Mouse (Mus musculus): ENCODE measurements at regions not wholly inside any gene's neighbourhood (a gene's known extent, or its start where the extent isn't known, plus 50 kb on each side); places are given as distances from the start of the nearest gene placed in this dataset.

GRCm38 (mm10) chr10:38667841-38668240, 153.7 kb downstream of the Rfpl4b start:
- TF ChIP-seq RCOR1 (conservative IDR thresholded peaks at IDR 0.05; ENCODE audit: low read depth, low read length) (no peak), JUN (IDR thresholded peaks at IDR 0.05; ENCODE audit: insufficient read depth, low read depth, low read length) (no peak), RAD21 (IDR thresholded peaks at IDR 0.05; ENCODE audit: low read depth, low read length) (no peak), TBP (conservative IDR thresholded peaks at IDR 0.05; ENCODE audit: low read depth, low read length) (no peak), NELFE (IDR thresholded peaks at IDR 0.05; ENCODE audit: low read depth, low read length) (no peak), SIN3A (IDR thresholded peaks at IDR 0.05; ENCODE audit: low read length) (no peak), MXI1 (IDR thresholded peaks at IDR 0.05; ENCODE audit: low read depth, low read length) (no peak), EP300 (IDR thresholded peaks at IDR 0.05; ENCODE audit: low read length) (no peak), CHD2 (IDR thresholded peaks at IDR 0.05; ENCODE audit: low read length) (no peak), MAFK (IDR thresholded peaks at IDR 0.05; ENCODE audit: insufficient replicate concordance, low read length) (no peak), CTCF (conservative IDR thresholded peaks at IDR 0.05 in 1 of 2, IDR thresholded peaks at IDR 0.05 in 1 of 2; ENCODE audit: low read depth in 2 of 2, low read length in 2 of 2) (no peak), MYC (IDR thresholded peaks at IDR 0.05; ENCODE audit: low read depth, low read length) (no peak), SMC3 (IDR thresholded peaks at IDR 0.05; ENCODE audit: low read depth, low read length) (no peak), ZC3H11A (IDR thresholded peaks at IDR 0.05; ENCODE audit: low read depth, low read length) (no peak), E2F4 (IDR thresholded peaks at IDR 0.05; ENCODE audit: insufficient replicate concordance, low read depth, low read length) (no peak)
- no peak for DNase-seq (ENCODE audit: extremely low read depth)
- H3K9ac ChIP-seq (ENCODE audit: insufficient read depth, low read depth) = no peak overlapping the region
- H3K27ac ChIP-seq (ENCODE audit: insufficient read depth, low read depth) = no peak overlapping the region
- dilution Hi-C loops (cut with MboI; ENCODE audit: extremely low pct_ligation_motif_present, extremely low pct_unique_long_range_greater_than_20kb, low sequenced_read_pairs) = no loop called here
- H3K4me2 ChIP-seq (ENCODE audit: insufficient read depth, low read depth, poor library complexity, severe bottlenecking) = no peak overlapping the region
- H3K9me3 ChIP-seq (replicated peaks; ENCODE audit: low read length) = no peaks in the 10 kb centered on the region
- H3K4me1 ChIP-seq (ENCODE audit: control insufficient read depth in 1 of 2, insufficient read depth in 2 of 2) = no peaks in the 10 kb centered on the region
- H3K79me2 ChIP-seq (replicated peaks; ENCODE audit: control insufficient read depth, extremely low read depth, insufficient read depth, poor library complexity, severe bottlenecking) = no peaks in the 10 kb centered on the region
- no peaks in the 10 kb centered on the region for H3K27me3 ChIP-seq (replicated peaks)
- in situ Hi-C loops (cut with MboI; ENCODE audit: low pct_ligation_motif_present, low pct_unique_long_range_greater_than_20kb, low sequenced_read_pairs) = no loop called here
- no peaks in the 10 kb centered on the region for H3K36me3 ChIP-seq (replicated peaks in 1 of 2; ENCODE audit: control insufficient read depth in 1 of 2, insufficient read depth in 1 of 2, low read length in 1 of 2)
- H3K4me3 ChIP-seq (replicated peaks in 1 of 3; ENCODE audit: low read depth in 2 of 3, low read length in 2 of 3, poor library complexity in 1 of 3) = no peak overlapping the region

GRCm38 (mm10) chr10:38635695-38636094, 185.9 kb downstream of the Rfpl4b start:
- dilution Hi-C loops (cut with MboI; ENCODE audit: extremely low pct_ligation_motif_present, extremely low pct_unique_long_range_greater_than_20kb, low sequenced_read_pairs) = no loop called here
- H3K27ac ChIP-seq (ENCODE audit: insufficient read depth, low read depth) = no peak overlapping the region
- peaks cover 0 to 7% of the 10 kb centered on the region in 2 experiments; a peak in 2 of 4 replicates for H3K4me1 ChIP-seq (ENCODE audit: control insufficient read depth in 1 of 2, insufficient read depth in 2 of 2)
- in situ Hi-C loops (cut with MboI; ENCODE audit: low pct_ligation_motif_present, low pct_unique_long_range_greater_than_20kb, low sequenced_read_pairs) = no loop called here
- H3K4me2 ChIP-seq (ENCODE audit: insufficient read depth, low read depth, poor library complexity, severe bottlenecking) = no peak overlapping the region
- H3K79me2 ChIP-seq (replicated peaks; ENCODE audit: control insufficient read depth, extremely low read depth, insufficient read depth, poor library complexity, severe bottlenecking) = no peaks in the 10 kb centered on the region
- no peaks in the 10 kb centered on the region for H3K9me3 ChIP-seq (replicated peaks; ENCODE audit: low read length)
- H3K27me3 ChIP-seq (replicated peaks) = no peaks in the 10 kb centered on the region
- DNase-seq (ENCODE audit: extremely low read depth) = peak; percentile 50
- no peak overlapping the region for H3K9ac ChIP-seq (ENCODE audit: insufficient read depth, low read depth)
- H3K36me3 ChIP-seq (replicated peaks in 1 of 2; ENCODE audit: control insufficient read depth in 1 of 2, insufficient read depth in 1 of 2, low read length in 1 of 2) = no peaks in the 10 kb centered on the region
- no peak overlapping the region for H3K4me3 ChIP-seq (replicated peaks in 1 of 3; ENCODE audit: low read depth in 2 of 3, low read length in 2 of 3, poor library complexity in 1 of 3)
- TF ChIP-seq MAFK (IDR thresholded peaks at IDR 0.05; ENCODE audit: insufficient replicate concordance, low read length) (peak; percentile 73), ELF1 (IDR thresholded peaks at IDR 0.05; ENCODE audit: low read depth, low read length) (no peak), MAX (IDR thresholded peaks at IDR 0.05; ENCODE audit: low read length) (no peak), JUND (conservative IDR thresholded peaks at IDR 0.05; ENCODE audit: low read depth, low read length) (no peak)
